Mouse (Mus musculus): Measurements from ENCODE around the gene Sec16a. TPM values are rescaled to one million over a fixed set of nuclear protein-coding genes. Genes with fewer than 3 reads are reported as not detected.
A peak's percentile ranks its signal among the peaks of the same experiment; 100 is the strongest.

Gene Sec16a
- polyA plus RNA-seq, 1 experiment from 2014 or later = 33.7 TPM

DNA sequence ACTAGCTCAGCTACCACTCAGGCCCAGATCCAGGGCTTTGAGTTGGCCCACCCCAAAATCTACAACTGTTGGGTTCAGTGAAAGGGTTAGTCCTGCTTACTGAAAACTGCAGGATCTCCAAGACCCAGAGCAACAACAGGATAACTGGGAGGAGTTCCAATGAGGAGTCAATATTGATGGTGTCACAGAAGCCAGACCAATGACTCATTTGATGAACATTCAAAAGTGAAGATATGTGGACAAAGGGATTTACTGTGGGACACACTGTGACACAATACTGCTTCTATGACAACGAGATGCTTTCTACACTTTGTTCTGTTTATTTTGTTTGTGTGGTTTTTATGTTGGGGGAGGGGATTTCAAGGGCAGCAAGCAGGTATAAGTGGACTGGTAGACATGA is 26.9 kb downstream of the Sec16a start:
- no peaks in the 10 kb centered on the region for H3K27me3 ChIP-seq (replicated peaks; ENCODE audit: control insufficient read depth, insufficient read depth, low read length)
- no peaks in the 10 kb centered on the region for H3K4me1 ChIP-seq (replicated peaks; ENCODE audit: control insufficient read depth, insufficient read depth, low read length)
- H3K27ac ChIP-seq (ENCODE audit: low read depth) = no peak overlapping the region
- no peak for ATAC-seq (replicated peaks; ENCODE audit: low FRiP score, low TSS enrichment, low read depth)
- H3K4me2 ChIP-seq (ENCODE audit: low read length) = no peak overlapping the region
- H3K4me3 ChIP-seq (ENCODE audit: low read depth, low read length) = no peak overlapping the region
- WGBS = 86% methylated on average over 1 of the region's 1 CpGs
- H3K9me3 ChIP-seq (ENCODE audit: control insufficient read depth, low read length) = no peaks in the 10 kb centered on the region
- peaks cover 91% of the 10 kb centered on the region for H3K36me3 ChIP-seq (ENCODE audit: control insufficient read depth, insufficient read depth, low read length)
- DNase-seq (ENCODE audit: low spot score) = no peak
- no peak overlapping the region for H3K9ac ChIP-seq (ENCODE audit: low read length)

DNA sequence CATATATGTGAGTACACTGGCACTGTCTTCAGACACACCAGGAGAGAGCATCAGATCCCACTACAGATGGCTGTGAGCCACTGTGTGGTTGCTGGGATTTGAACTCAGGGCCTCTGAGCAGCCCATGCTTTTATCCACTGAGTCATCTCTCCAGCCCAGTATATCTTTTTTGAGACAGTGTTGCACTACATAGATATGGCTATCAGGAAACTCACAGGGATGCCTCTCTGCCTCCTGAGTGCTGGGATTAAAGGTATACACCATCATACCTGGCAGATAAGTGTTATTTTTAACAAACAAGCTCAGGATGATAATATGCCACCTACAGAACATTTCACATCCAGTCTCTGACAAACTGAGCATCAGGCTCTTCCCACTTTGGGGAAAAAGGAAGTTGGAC is 27.9 kb downstream of the Sec16a start:
- no peak overlapping the region for H3K9ac ChIP-seq (ENCODE audit: low read length)
- H3K36me3 ChIP-seq (ENCODE audit: control insufficient read depth, insufficient read depth, low read length) = peaks cover 91% of the 10 kb centered on the region
- ATAC-seq (replicated peaks; ENCODE audit: low FRiP score, low TSS enrichment, low read depth) (no peak), DNase-seq (ENCODE audit: low spot score) (no peak)
- no peak overlapping the region for H3K4me3 ChIP-seq (ENCODE audit: low read depth, low read length)
- H3K27me3 ChIP-seq (replicated peaks; ENCODE audit: control insufficient read depth, insufficient read depth, low read length) = no peaks in the 10 kb centered on the region
- no peak overlapping the region for H3K4me2 ChIP-seq (ENCODE audit: low read length)
- no peaks in the 10 kb centered on the region for H3K9me3 ChIP-seq (ENCODE audit: control insufficient read depth, low read length)
- no peak overlapping the region for H3K27ac ChIP-seq (ENCODE audit: low read depth)
- no peaks in the 10 kb centered on the region for H3K4me1 ChIP-seq (replicated peaks; ENCODE audit: control insufficient read depth, insufficient read depth, low read length)

DNA sequence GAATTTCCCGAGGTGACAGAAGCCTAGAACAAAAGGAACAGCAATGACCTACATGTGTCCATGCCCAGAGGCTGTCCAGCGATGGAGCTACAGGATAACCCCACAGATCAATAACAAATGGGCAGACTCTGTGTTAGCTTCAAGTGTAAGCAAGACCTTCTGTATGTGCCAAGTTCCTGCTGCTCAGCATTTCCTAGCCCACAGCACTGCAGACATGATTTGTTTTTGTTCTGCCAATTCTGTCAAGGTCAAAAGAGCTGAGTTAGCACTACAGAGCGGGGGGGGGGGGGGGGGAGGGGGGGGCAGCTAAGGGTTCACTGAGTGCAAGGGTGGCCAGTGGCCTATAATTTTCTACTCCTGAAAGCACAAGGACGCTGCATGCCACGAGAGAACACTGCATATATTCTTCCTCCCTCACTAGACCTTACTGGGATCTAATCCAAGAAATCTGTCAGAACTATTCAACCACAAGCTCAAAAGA is 34.0 kb downstream of the Sec16a start:
- H3K4me2 ChIP-seq (ENCODE audit: low read length) = no peak overlapping the region
- H3K9me3 ChIP-seq (ENCODE audit: control insufficient read depth, low read length) = no peaks in the 10 kb centered on the region
- no peak overlapping the region for H3K9ac ChIP-seq (ENCODE audit: low read length)
- no peak for DNase-seq (ENCODE audit: low spot score)
- no peak overlapping the region for H3K27ac ChIP-seq (ENCODE audit: low read depth)
- no peak for ATAC-seq (replicated peaks; ENCODE audit: low FRiP score, low TSS enrichment, low read depth)
- no peak overlapping the region for H3K4me3 ChIP-seq (ENCODE audit: low read depth, low read length)
- WGBS = 71% methylated on average over 4 of the region's 5 CpGs
- H3K36me3 ChIP-seq (ENCODE audit: control insufficient read depth, insufficient read depth, low read length) = peaks cover 58% of the 10 kb centered on the region
- H3K4me1 ChIP-seq (replicated peaks; ENCODE audit: control insufficient read depth, insufficient read depth, low read length) = peaks cover 23% of the 10 kb centered on the region
- no peaks in the 10 kb centered on the region for H3K27me3 ChIP-seq (replicated peaks; ENCODE audit: control insufficient read depth, insufficient read depth, low read length)

DNA sequence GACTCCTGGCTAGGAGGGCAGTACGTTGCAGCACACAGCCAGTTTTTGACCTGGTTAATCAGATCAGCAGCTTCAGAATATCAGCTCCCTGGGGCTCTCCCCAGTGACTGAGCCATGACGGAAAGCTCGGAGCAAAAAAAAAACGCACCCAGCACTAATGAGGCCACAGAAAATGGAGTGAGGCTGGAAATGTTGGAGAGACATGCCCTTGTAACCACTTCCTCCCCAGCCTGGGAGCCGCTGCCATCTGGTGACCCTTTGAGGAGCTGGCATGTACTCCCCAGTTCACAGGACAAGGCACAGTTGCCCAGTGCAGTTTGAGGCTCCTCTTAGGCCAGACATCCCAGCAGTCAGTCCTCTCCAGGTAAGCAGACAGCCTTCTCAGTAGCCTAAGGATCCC is 34.9 kb downstream of the Sec16a start:
- peaks cover 23% of the 10 kb centered on the region for H3K4me1 ChIP-seq (replicated peaks; ENCODE audit: control insufficient read depth, insufficient read depth, low read length)
- no peak overlapping the region for H3K27ac ChIP-seq (ENCODE audit: low read depth)
- ATAC-seq (replicated peaks; ENCODE audit: low FRiP score, low TSS enrichment, low read depth) (no peak), DNase-seq (ENCODE audit: low spot score) (no peak)
- H3K9me3 ChIP-seq (ENCODE audit: control insufficient read depth, low read length) = no peaks in the 10 kb centered on the region
- WGBS = 78% methylated on average over 5 of the region's 5 CpGs
- no peaks in the 10 kb centered on the region for H3K27me3 ChIP-seq (replicated peaks; ENCODE audit: control insufficient read depth, insufficient read depth, low read length)
- no peak overlapping the region for H3K9ac ChIP-seq (ENCODE audit: low read length)
- H3K4me2 ChIP-seq (ENCODE audit: low read length) = no peak overlapping the region
- H3K4me3 ChIP-seq (ENCODE audit: low read depth, low read length) = no peak overlapping the region
- peaks cover 50% of the 10 kb centered on the region for H3K36me3 ChIP-seq (ENCODE audit: control insufficient read depth, insufficient read depth, low read length)

DNA sequence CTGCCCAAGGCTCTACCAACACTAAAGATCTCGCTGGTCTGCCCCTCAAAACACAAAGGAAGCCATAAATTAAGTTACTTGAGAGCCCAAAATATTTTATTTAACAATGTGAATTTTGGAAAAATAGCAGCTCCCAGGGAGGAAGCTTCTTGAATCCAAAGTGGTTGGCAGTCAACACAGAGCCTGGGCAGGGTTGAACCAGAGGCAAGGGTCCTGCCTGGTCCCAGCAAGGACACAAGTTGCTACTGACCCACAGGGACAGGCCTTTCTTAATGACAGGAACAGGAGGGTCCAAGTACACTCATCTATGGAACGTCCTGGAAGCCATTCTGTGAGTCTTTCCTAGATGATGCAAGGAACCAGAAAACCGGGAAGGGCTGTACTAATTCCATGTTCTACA is 35.7 kb downstream of the Sec16a start:
- Histone ChIP-seq H3K9ac (ENCODE audit: low read length) (no peak overlapping the region), H3K27ac (ENCODE audit: low read depth) (no peak overlapping the region), H3K36me3 (ENCODE audit: control insufficient read depth, insufficient read depth, low read length) (peaks cover 43% of the 10 kb centered on the region), H3K4me3 (ENCODE audit: low read depth, low read length) (peak overlapping the region; percentile 80), H3K4me2 (ENCODE audit: low read length) (no peak overlapping the region), H3K4me1 (replicated peaks; ENCODE audit: control insufficient read depth, insufficient read depth, low read length) (peaks cover 23% of the 10 kb centered on the region), H3K27me3 (replicated peaks; ENCODE audit: control insufficient read depth, insufficient read depth, low read length) (no peaks in the 10 kb centered on the region), H3K9me3 (ENCODE audit: control insufficient read depth, low read length) (no peaks in the 10 kb centered on the region)
- 61% methylated on average over 3 of the region's 3 CpGs for WGBS
- DNase-seq (ENCODE audit: low spot score) = no peak
- ATAC-seq (replicated peaks; ENCODE audit: low FRiP score, low TSS enrichment, low read depth) = peak; percentile 16; the same call in 1 of the 2 replicates

DNA sequence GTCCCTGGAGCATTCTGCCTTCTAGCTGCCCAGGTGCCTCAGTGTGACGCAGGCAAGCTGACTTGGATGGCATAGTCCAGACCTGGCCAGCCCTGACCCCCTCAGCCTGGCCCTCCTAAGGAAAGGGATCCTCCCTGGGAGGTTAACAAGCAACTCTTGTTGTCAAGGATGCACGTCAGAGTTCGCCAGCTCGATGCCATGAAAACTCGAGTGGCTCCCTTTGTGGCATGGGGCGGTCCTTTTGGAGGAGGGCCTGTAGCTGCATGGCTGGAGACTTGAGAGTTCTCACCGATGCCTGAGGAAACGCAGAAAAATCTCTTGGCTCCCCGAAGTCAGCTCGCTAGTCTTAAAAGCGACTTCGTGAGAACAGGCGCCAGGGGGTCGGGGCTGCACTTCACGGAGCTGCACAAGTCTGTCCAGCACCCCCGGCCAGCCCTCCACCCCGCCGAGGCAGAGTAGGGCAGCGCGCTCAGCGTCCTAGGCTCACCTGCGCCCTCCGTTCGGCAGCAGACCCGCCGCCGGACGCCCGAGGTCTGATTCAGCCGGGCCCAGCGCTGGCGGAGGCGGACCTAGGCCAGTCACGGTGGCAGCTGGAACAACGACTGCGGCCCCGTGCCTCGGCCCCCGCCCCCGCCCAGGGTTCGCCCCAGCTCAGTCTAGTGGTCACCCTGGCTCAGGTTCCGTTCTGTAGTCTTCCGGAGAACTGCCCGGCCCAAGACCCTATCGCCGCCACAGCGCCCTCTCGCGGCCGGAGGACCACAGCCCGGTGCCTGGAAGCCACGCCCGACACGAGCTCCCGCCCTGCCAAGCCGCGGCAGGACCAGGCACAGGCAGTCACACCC is 36.3 kb downstream of the Sec16a start, which contains the start of gene Inpp5e:
Gene Inpp5e (minus strand): TSS at position 689 of the 842 bp plus-strand sequence.
- H3K36me3 ChIP-seq (ENCODE audit: control insufficient read depth, insufficient read depth, low read length) = peaks cover 37% of the 10 kb centered on the region
- H3K4me1 ChIP-seq (replicated peaks; ENCODE audit: control insufficient read depth, insufficient read depth, low read length) = peaks cover 23% of the 10 kb centered on the region
- ATAC-seq (replicated peaks; ENCODE audit: low FRiP score, low TSS enrichment, low read depth) (peak; percentile 92), DNase-seq (ENCODE audit: low spot score) (peak; percentile 100)
- H3K9ac ChIP-seq (ENCODE audit: low read length) = peak within 1 kb of the TSS; percentile 87
- peak within 1 kb of the TSS; percentile 62; the same call in 1 of the 2 replicates for H3K27ac ChIP-seq (ENCODE audit: low read depth)
- H3K27me3 ChIP-seq (replicated peaks; ENCODE audit: control insufficient read depth, insufficient read depth, low read length) = no peaks in the 10 kb centered on the region
- peak within 1 kb of the TSS; percentile 80 for H3K4me3 ChIP-seq (ENCODE audit: low read depth, low read length)
- WGBS = under 1% methylated on average over 57 of the region's 57 CpGs
- peak within 1 kb of the TSS; percentile 99 for H3K4me2 ChIP-seq (ENCODE audit: low read length)
- no peaks in the 10 kb centered on the region for H3K9me3 ChIP-seq (ENCODE audit: control insufficient read depth, low read length)

DNA sequence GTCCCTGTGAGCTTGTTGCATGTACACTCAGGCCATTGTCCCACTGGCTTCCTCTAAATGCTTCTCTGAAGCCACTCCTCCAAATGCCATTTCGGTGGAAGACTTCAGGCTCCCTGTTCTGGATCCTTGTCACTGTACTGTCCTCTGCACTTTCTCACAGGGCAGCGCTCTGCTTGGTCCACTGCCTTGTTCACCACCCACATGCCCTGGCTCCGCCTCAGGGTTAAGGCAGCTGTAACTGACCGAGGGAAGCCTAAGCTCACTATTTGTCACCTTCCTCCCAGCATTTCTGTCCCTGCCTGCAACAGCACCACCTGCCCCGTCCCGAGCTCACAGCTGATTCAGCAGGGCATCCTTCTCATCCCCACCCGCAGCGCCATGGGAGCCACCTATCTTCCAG is 41.7 kb downstream of the Sec16a start:
- Histone ChIP-seq H3K9me3 (ENCODE audit: control insufficient read depth, low read length) (no peaks in the 10 kb centered on the region), H3K4me2 (ENCODE audit: low read length) (no peak overlapping the region), H3K9ac (ENCODE audit: low read length) (no peak overlapping the region), H3K36me3 (ENCODE audit: control insufficient read depth, insufficient read depth, low read length) (peaks cover 38% of the 10 kb centered on the region), H3K27me3 (replicated peaks; ENCODE audit: control insufficient read depth, insufficient read depth, low read length) (no peaks in the 10 kb centered on the region), H3K4me3 (ENCODE audit: low read depth, low read length) (no peak overlapping the region), H3K4me1 (replicated peaks; ENCODE audit: control insufficient read depth, insufficient read depth, low read length) (peaks cover 20% of the 10 kb centered on the region), H3K27ac (ENCODE audit: low read depth) (no peak overlapping the region)
- DNase-seq (ENCODE audit: low spot score) = no peak
- no peak for ATAC-seq (replicated peaks; ENCODE audit: low FRiP score, low TSS enrichment, low read depth)
- WGBS = 69% methylated on average over 8 of the region's 8 CpGs

DNA sequence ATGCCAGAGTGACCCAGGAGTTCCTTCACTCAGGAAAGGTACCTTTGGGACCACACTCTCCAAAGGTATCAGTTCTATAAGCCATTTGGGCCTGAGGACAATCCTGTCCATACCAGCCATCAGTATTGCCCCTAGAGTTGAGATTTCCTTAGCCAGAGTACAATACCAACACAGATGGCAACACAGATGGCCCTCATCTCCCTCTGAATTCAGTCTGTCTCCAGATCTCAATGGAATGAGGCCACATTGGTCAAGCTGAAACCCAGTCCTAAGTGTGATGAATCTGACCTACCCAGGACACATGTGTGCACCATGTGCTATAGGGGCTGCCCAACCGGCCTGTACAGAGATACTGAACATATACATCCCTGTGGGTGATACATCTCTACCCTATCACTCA is 42.8 kb downstream of the Sec16a start:
- ATAC-seq (replicated peaks; ENCODE audit: low FRiP score, low TSS enrichment, low read depth) (no peak), DNase-seq (ENCODE audit: low spot score) (no peak)
- WGBS = 83% methylated on average over 1 of the region's 1 CpGs
- Histone ChIP-seq H3K9me3 (ENCODE audit: control insufficient read depth, low read length) (no peaks in the 10 kb centered on the region), H3K9ac (ENCODE audit: low read length) (no peak overlapping the region), H3K27ac (ENCODE audit: low read depth) (no peak overlapping the region), H3K27me3 (replicated peaks; ENCODE audit: control insufficient read depth, insufficient read depth, low read length) (no peaks in the 10 kb centered on the region), H3K4me2 (ENCODE audit: low read length) (no peak overlapping the region), H3K4me1 (replicated peaks; ENCODE audit: control insufficient read depth, insufficient read depth, low read length) (peaks cover 10% of the 10 kb centered on the region), H3K4me3 (ENCODE audit: low read depth, low read length) (no peak overlapping the region), H3K36me3 (ENCODE audit: control insufficient read depth, insufficient read depth, low read length) (peaks cover 47% of the 10 kb centered on the region)

DNA sequence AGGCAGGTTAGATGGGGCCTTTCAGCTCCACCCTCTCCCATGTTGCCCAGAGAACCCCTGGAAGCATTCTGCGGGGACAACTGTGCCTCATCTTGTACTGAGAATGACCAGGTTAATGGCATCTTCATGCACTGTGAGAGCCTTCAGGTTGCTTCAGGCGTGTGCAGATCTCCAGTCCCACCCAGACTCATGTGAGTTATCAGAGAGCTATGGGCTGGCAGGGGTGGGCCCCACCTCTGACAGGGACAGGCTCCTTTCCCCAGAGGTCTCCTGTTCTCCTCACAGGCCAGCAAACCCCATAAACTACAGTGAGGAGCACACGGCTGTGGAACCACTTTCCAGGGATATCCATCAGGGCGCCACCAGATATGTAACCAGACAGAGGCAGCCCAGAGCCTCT is 44.0 kb downstream of the Sec16a start:
- Histone ChIP-seq H3K27me3 (replicated peaks; ENCODE audit: control insufficient read depth, insufficient read depth, low read length) (no peaks in the 10 kb centered on the region), H3K36me3 (ENCODE audit: control insufficient read depth, insufficient read depth, low read length) (peaks cover 59% of the 10 kb centered on the region), H3K27ac (ENCODE audit: low read depth) (no peak overlapping the region), H3K4me1 (replicated peaks; ENCODE audit: control insufficient read depth, insufficient read depth, low read length) (no peaks in the 10 kb centered on the region), H3K4me3 (ENCODE audit: low read depth, low read length) (no peak overlapping the region), H3K4me2 (ENCODE audit: low read length) (no peak overlapping the region), H3K9ac (ENCODE audit: low read length) (no peak overlapping the region), H3K9me3 (ENCODE audit: control insufficient read depth, low read length) (no peaks in the 10 kb centered on the region)
- no peak for DNase-seq (ENCODE audit: low spot score)
- ATAC-seq (replicated peaks; ENCODE audit: low FRiP score, low TSS enrichment, low read depth) = no peak
- 87% methylated on average over 4 of the region's 4 CpGs for WGBS
